Mouse (Mus musculus): ENCODE measurements around the gene Clock. TPM values are rescaled to one million over a fixed set of nuclear protein-coding genes. Genes with fewer than 3 reads are reported as not detected.

Clock gene
- polyA plus RNA-seq, 1 experiment from 2014 or later: 10.9 TPM

DNA sequence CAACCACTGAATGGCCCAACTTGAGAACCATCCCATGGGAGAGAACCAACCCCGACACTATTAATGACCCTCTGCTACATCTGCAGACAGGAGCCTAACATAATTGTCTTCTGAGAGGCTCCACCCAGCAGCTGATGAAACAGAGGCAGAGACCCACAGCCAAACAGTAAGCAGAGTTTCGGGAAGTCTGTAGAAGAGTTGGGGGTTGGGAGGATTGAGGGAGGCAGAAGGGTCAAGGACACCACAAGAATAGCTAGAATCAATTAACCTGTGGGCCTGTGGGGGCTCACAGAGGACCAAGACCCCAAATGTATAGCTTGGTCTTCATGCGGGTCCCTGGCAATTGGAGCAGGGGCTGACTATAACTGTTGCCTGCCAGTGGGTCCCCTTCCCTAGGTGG lies 16.3 kb downstream of the Clock start:
- Histone ChIP-seq H3K36me3 (ENCODE audit: control insufficient read depth, insufficient read depth, low read length) (peaks cover 2% of the 10 kb centered on the region; the same call in 1 of the 2 replicates), H3K9me3 (ENCODE audit: control insufficient read depth, low read length) (no peaks in the 10 kb centered on the region), H3K4me2 (ENCODE audit: low read depth, low read length) (no peak overlapping the region), H3K9ac (ENCODE audit: low read depth, low read length) (no peak overlapping the region), H3K4me1 (ENCODE audit: control insufficient read depth, insufficient read depth, low read length) (no peaks in the 10 kb centered on the region), H3K27me3 (replicated peaks; ENCODE audit: control insufficient read depth, insufficient read depth, low read length) (no peaks in the 10 kb centered on the region), H3K4me3 (ENCODE audit: low read length) (no peak overlapping the region), H3K27ac (ENCODE audit: low read length) (no peak overlapping the region)
- ATAC-seq: no peak
- 85% methylated on average over 3 of the region's 3 CpGs for WGBS

DNA sequence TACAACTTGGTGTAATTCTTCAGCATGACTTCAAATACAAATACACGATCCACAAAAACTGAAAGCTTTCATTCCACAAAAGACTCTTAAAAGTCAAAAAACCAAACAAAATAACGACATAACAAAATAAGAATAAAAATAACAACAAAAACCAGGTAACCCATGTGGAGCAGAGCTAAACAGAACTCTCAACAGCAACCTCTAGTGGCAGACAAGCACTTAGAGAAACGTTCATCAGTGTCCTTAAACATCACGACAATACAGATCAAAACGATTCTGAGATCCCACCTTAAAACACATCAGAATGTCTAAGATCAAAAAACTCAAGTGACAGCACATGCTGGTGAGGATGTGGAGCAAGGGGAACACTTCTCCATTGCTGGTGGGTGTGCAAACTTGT lies 17.5 kb downstream of the Clock start:
- no peaks in the 10 kb centered on the region for H3K27me3 ChIP-seq (replicated peaks; ENCODE audit: control insufficient read depth, insufficient read depth, low read length)
- no peaks in the 10 kb centered on the region for H3K9me3 ChIP-seq (ENCODE audit: control insufficient read depth, low read length)
- H3K4me2 ChIP-seq (ENCODE audit: low read depth, low read length): no peak overlapping the region
- H3K36me3 ChIP-seq (ENCODE audit: control insufficient read depth, insufficient read depth, low read length): peaks cover 2% of the 10 kb centered on the region; the same call in 1 of the 2 replicates
- no peak overlapping the region for H3K27ac ChIP-seq (ENCODE audit: low read length)
- no peak for ATAC-seq
- no peak overlapping the region for H3K4me3 ChIP-seq (ENCODE audit: low read length)
- WGBS: 76% methylated on average over 5 of the region's 5 CpGs
- H3K9ac ChIP-seq (ENCODE audit: low read depth, low read length): no peak overlapping the region
- no peaks in the 10 kb centered on the region for H3K4me1 ChIP-seq (ENCODE audit: control insufficient read depth, insufficient read depth, low read length)

DNA sequence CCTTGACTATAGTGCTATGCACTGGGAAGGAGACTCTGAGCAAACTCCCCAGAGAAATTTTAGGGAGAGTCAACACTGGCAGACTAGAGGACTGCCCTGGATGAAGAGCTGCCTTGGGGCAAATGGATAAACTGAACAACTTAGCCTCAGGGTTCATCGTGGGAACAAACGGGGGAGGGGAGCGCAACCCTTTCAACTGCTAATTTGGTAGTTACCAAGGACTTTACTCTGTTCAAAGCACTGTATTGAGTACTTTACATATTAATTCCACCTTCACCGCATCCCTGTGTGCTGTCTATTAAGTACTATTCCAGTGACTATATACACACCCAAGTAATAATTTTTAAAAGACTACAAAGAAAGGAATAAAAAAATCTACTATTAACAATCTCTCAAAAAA lies 18.9 kb downstream of the Clock start:
- Histone ChIP-seq H3K9ac (ENCODE audit: low read depth, low read length) (no peak overlapping the region), H3K4me3 (ENCODE audit: low read length) (no peak overlapping the region), H3K9me3 (ENCODE audit: control insufficient read depth, low read length) (no peaks in the 10 kb centered on the region), H3K36me3 (ENCODE audit: control insufficient read depth, insufficient read depth, low read length) (peaks cover 2% of the 10 kb centered on the region; the same call in 1 of the 2 replicates), H3K4me1 (ENCODE audit: control insufficient read depth, insufficient read depth, low read length) (no peaks in the 10 kb centered on the region), H3K27ac (ENCODE audit: low read length) (no peak overlapping the region), H3K4me2 (ENCODE audit: low read depth, low read length) (no peak overlapping the region), H3K27me3 (replicated peaks; ENCODE audit: control insufficient read depth, insufficient read depth, low read length) (no peaks in the 10 kb centered on the region)
- 75% methylated on average over 4 of the region's 4 CpGs for WGBS
- ATAC-seq: no peak

DNA sequence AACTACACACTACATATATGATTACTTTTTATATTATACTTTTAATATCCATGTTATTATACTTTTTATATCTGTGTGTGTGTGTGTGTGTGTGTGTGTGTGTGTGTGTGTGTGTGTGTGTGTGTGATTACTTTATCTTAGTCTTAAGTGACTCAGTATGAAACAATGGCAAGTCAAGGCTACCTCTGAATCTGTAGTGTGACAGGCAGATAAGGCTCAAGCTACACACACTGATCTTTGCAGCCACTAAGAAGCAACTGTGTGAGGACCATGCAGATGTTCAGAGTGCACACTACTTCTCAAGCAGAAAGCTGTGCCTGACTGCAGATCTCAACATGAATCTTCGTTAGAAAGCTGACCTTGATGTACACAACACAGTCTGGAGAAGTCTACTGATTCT lies 20.7 kb downstream of the Clock start:
- Histone ChIP-seq H3K36me3 (ENCODE audit: control insufficient read depth, insufficient read depth, low read length) (no peaks in the 10 kb centered on the region), H3K9ac (ENCODE audit: low read depth, low read length) (no peak overlapping the region), H3K4me1 (ENCODE audit: control insufficient read depth, insufficient read depth, low read length) (no peaks in the 10 kb centered on the region), H3K9me3 (ENCODE audit: control insufficient read depth, low read length) (no peaks in the 10 kb centered on the region), H3K27me3 (replicated peaks; ENCODE audit: control insufficient read depth, insufficient read depth, low read length) (no peaks in the 10 kb centered on the region), H3K27ac (ENCODE audit: low read length) (no peak overlapping the region), H3K4me3 (ENCODE audit: low read length) (no peak overlapping the region), H3K4me2 (ENCODE audit: low read depth, low read length) (no peak overlapping the region)
- ATAC-seq: no peak
- 74% methylated on average over 1 of the region's 1 CpGs for WGBS

DNA sequence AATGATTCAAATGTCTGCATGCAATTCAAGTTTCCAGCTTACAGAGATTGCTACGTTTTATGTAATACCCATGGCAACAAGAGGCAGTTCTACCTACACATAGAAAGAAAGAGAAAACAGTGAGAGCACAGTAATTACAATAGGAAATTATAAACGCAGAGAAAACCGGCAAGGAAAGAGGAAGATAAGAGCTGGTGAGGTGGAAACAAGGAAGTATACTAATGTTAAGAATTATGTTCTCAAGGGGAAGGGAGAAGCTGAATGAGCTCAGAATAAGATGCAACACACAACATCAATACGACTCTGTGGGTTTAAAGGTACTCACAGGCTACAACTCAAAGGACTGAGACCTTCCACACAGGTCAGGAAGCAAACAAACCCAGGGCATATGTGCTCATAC lies 29.6 kb downstream of the Clock start:
- no peaks in the 10 kb centered on the region for H3K9me3 ChIP-seq (ENCODE audit: control insufficient read depth, low read length)
- H3K4me2 ChIP-seq (ENCODE audit: low read depth, low read length): no peak overlapping the region
- no peaks in the 10 kb centered on the region for H3K4me1 ChIP-seq (ENCODE audit: control insufficient read depth, insufficient read depth, low read length)
- no peak overlapping the region for H3K27ac ChIP-seq (ENCODE audit: low read length)
- WGBS: 72% methylated on average over 4 of the region's 4 CpGs
- no peak overlapping the region for H3K9ac ChIP-seq (ENCODE audit: low read depth, low read length)
- 0 out of 2 replicates have a peak, but pooled peaks cover 2% of the 10 kb centered on the region for H3K36me3 ChIP-seq (ENCODE audit: control insufficient read depth, insufficient read depth, low read length)
- H3K4me3 ChIP-seq (ENCODE audit: low read length): no peak overlapping the region
- no peaks in the 10 kb centered on the region for H3K27me3 ChIP-seq (replicated peaks; ENCODE audit: control insufficient read depth, insufficient read depth, low read length)
- no peak for ATAC-seq

DNA sequence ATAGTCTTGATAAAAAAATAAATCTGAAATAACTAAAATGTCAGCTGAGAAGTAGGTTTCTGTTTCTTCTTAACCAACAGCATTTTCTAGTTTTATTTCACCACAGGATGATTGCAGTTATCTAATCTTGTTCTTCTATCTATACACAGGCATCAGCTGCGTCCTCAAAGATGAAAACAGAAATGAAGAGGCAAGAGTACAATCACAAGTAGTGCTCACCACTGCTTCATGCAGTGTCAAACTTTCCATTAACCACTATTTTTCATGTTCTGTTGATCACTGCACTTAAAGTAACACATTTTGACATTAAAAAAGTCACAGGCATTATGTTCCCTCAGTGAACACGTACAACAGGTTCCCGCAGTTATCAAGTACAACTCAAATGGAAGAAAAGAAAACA lies 53.6 kb downstream of the Clock start:
- no peak overlapping the region for H3K9ac ChIP-seq (ENCODE audit: low read depth, low read length)
- H3K36me3 ChIP-seq (ENCODE audit: control insufficient read depth, insufficient read depth, low read length): peaks cover 3% of the 10 kb centered on the region; the same call in 1 of the 2 replicates
- no peaks in the 10 kb centered on the region for H3K27me3 ChIP-seq (replicated peaks; ENCODE audit: control insufficient read depth, insufficient read depth, low read length)
- H3K9me3 ChIP-seq (ENCODE audit: control insufficient read depth, low read length): no peaks in the 10 kb centered on the region
- H3K4me3 ChIP-seq (ENCODE audit: low read length): no peak overlapping the region
- H3K27ac ChIP-seq (ENCODE audit: low read length): no peak overlapping the region
- no peak overlapping the region for H3K4me2 ChIP-seq (ENCODE audit: low read depth, low read length)
- no peaks in the 10 kb centered on the region for H3K4me1 ChIP-seq (ENCODE audit: control insufficient read depth, insufficient read depth, low read length)
- 92% methylated on average over 3 of the region's 3 CpGs for WGBS
- ATAC-seq: no peak

DNA sequence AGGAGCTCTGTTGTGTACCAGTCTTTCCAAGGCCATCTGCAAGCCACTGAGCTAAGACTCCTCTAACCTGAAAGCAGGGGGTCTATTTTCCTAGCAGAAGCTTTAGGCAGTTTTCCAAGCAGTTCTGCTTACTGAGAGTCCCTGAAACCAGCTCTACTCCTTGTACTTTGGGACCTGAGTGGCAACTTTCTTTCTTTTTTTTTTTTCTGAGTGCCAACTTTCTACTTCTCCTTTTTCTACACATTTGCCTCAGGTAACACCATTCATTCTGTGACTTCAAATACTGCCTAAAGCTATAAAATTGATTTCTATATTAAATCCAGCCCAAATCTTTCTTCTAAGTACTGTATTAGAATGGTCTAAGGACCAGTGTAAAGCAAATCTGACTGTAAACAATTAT lies 58.1 kb downstream of the Clock start:
- Histone ChIP-seq H3K36me3 (ENCODE audit: control insufficient read depth, insufficient read depth, low read length) (peaks cover 3% of the 10 kb centered on the region; the same call in 1 of the 2 replicates), H3K4me1 (ENCODE audit: control insufficient read depth, insufficient read depth, low read length) (no peaks in the 10 kb centered on the region), H3K9me3 (ENCODE audit: control insufficient read depth, low read length) (no peaks in the 10 kb centered on the region), H3K4me3 (ENCODE audit: low read length) (no peak overlapping the region), H3K27me3 (replicated peaks; ENCODE audit: control insufficient read depth, insufficient read depth, low read length) (no peaks in the 10 kb centered on the region), H3K4me2 (ENCODE audit: low read depth, low read length) (no peak overlapping the region), H3K9ac (ENCODE audit: low read depth, low read length) (no peak overlapping the region), H3K27ac (ENCODE audit: low read length) (no peak overlapping the region)
- no peak for ATAC-seq

DNA sequence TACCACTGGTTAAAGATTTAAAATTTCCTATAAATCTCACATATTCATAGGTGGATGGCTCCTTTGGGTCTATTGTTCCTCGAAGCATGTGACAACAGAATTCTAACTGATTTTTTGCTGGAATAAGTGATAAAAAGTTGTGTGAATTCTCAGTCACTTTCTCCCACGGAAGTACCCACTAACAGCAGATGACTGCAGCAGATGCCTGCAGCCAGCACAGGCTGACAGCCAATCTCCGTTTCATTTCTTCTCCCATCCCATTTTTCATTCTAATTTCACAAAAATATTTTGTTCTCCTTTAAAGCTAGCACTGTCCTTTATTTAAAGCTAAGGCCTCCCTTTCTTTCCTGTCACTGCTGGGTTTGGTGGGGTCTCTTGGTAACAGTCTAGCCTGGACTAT lies 59.2 kb downstream of the Clock start:
- 95% methylated on average over 3 of the region's 3 CpGs for WGBS
- Histone ChIP-seq H3K9me3 (ENCODE audit: control insufficient read depth, low read length) (no peaks in the 10 kb centered on the region), H3K9ac (ENCODE audit: low read depth, low read length) (no peak overlapping the region), H3K36me3 (ENCODE audit: control insufficient read depth, insufficient read depth, low read length) (peaks cover 3% of the 10 kb centered on the region; the same call in 1 of the 2 replicates), H3K4me2 (ENCODE audit: low read depth, low read length) (no peak overlapping the region), H3K27me3 (replicated peaks; ENCODE audit: control insufficient read depth, insufficient read depth, low read length) (no peaks in the 10 kb centered on the region), H3K27ac (ENCODE audit: low read length) (no peak overlapping the region), H3K4me1 (ENCODE audit: control insufficient read depth, insufficient read depth, low read length) (no peaks in the 10 kb centered on the region), H3K4me3 (ENCODE audit: low read length) (no peak overlapping the region)
- no peak for ATAC-seq

DNA sequence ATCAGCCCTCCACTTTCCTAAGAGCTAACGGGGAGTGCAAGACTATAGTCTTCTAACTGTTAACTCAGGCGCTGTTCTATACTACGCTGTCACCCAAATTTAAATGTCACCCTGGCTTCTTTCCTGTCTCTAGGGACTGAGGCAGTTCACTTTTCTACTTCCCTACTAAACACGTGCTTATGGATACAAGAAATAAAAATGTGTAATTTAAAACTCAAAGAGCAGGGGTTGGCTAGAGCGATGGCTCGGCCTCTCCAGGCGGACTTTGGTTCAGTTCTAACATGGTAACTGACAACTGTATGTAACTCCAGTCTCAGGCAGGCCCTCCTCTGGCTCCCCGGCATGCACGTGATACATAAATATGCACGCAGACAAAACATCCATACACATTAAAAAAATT lies 60.2 kb downstream of the Clock start:
- H3K9ac ChIP-seq (ENCODE audit: low read depth, low read length): no peak overlapping the region
- no peaks in the 10 kb centered on the region for H3K4me1 ChIP-seq (ENCODE audit: control insufficient read depth, insufficient read depth, low read length)
- H3K4me2 ChIP-seq (ENCODE audit: low read depth, low read length): no peak overlapping the region
- H3K36me3 ChIP-seq (ENCODE audit: control insufficient read depth, insufficient read depth, low read length): peaks cover 3% of the 10 kb centered on the region; the same call in 1 of the 2 replicates
- H3K9me3 ChIP-seq (ENCODE audit: control insufficient read depth, low read length): no peaks in the 10 kb centered on the region
- WGBS: 95% methylated on average over 10 of the region's 10 CpGs
- H3K4me3 ChIP-seq (ENCODE audit: low read length): no peak overlapping the region
- H3K27me3 ChIP-seq (replicated peaks; ENCODE audit: control insufficient read depth, insufficient read depth, low read length): no peaks in the 10 kb centered on the region
- H3K27ac ChIP-seq (ENCODE audit: low read length): no peak overlapping the region
- no peak for ATAC-seq

DNA sequence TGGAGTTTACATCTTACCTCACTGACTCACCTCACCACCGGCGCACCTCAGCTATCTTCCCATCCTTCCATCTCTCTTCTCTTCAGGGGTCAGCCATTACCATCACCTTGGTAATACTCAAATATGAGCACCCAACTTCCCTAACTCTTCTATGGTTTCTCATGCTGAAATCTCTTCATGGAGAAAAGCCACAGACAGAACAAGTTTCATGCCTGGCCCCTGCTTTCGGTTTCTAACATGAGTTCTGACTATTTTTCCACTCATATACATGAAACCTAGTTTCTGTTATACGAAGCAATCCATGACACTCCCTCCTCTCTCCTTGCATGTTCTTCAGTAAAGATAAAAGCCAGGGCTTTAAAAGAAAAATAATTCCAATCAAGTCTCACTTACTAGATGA lies 60.7 kb downstream of the Clock start:
- Histone ChIP-seq H3K4me2 (ENCODE audit: low read depth, low read length) (no peak overlapping the region), H3K27ac (ENCODE audit: low read length) (no peak overlapping the region), H3K36me3 (ENCODE audit: control insufficient read depth, insufficient read depth, low read length) (peaks cover 3% of the 10 kb centered on the region; the same call in 1 of the 2 replicates), H3K4me1 (ENCODE audit: control insufficient read depth, insufficient read depth, low read length) (no peaks in the 10 kb centered on the region), H3K9ac (ENCODE audit: low read depth, low read length) (no peak overlapping the region), H3K27me3 (replicated peaks; ENCODE audit: control insufficient read depth, insufficient read depth, low read length) (no peaks in the 10 kb centered on the region), H3K9me3 (ENCODE audit: control insufficient read depth, low read length) (no peaks in the 10 kb centered on the region), H3K4me3 (ENCODE audit: low read length) (no peak overlapping the region)
- no peak for ATAC-seq
- WGBS: 97% methylated on average over 4 of the region's 4 CpGs

Data from intestine, embryonic 16.5 days (tissue).